Mouse (Mus musculus): Measurements from ENCODE around the gene Ocln. TPM values are rescaled to one million over a fixed set of nuclear protein-coding genes. Genes with fewer than 3 reads are reported as not detected.

Ocln gene
- polyA plus RNA-seq, 2 experiments, result 3.1 to 8.8 TPM

- Histone ChIP-seq H3K4me3 (replicated peaks; ENCODE audit: low read length) (no peak overlapping the region), H3K4me1 (ENCODE audit: control insufficient read depth, insufficient read depth, low read length) (peaks cover 6% of the 10 kb centered on the region), H3K36me3 (ENCODE audit: control insufficient read depth, insufficient read depth, low read length) (no peaks in the 10 kb centered on the region), H3K27ac (replicated peaks; ENCODE audit: low read depth, low read length) (no peak overlapping the region), H3K4me2 (replicated peaks; ENCODE audit: low read depth, low read length, severe bottlenecking) (no peak overlapping the region), H3K9ac (ENCODE audit: low read depth, low read length, severe bottlenecking) (no peak overlapping the region), H3K9me3 (ENCODE audit: control insufficient read depth, low read length) (no peaks in the 10 kb centered on the region), H3K27me3 (ENCODE audit: control insufficient read depth, insufficient read depth, low read length) (no peaks in the 10 kb centered on the region)
- no peak for TF ChIP-seq POLR2A (IDR thresholded peaks at IDR 0.05; ENCODE audit: borderline replicate concordance, extremely low read depth, insufficient read depth, insufficient read length)
- WGBS, result 62% methylated on average over 2 of the region's 2 CpGs
- DNase-seq (ENCODE audit: low spot score), result no peak
- ATAC-seq (ENCODE audit: low FRiP score, low read depth), result no peak
Observed at GRCm38 (mm10) chr13:100519162-100519561, 33.4 kb downstream of the Ocln start.

GRCm38 (mm10) chr13:100518191-100518590 lies 34.3 kb downstream of the Ocln start:
- H3K4me1 ChIP-seq (ENCODE audit: control insufficient read depth, insufficient read depth, low read length), result peaks cover 6% of the 10 kb centered on the region
- H3K9ac ChIP-seq (ENCODE audit: low read depth, low read length, severe bottlenecking), result no peak overlapping the region
- H3K27me3 ChIP-seq (ENCODE audit: control insufficient read depth, insufficient read depth, low read length), result no peaks in the 10 kb centered on the region
- H3K4me2 ChIP-seq (replicated peaks; ENCODE audit: low read depth, low read length, severe bottlenecking), result no peak overlapping the region
- peak; percentile 50 for DNase-seq (ENCODE audit: low spot score)
- H3K36me3 ChIP-seq (ENCODE audit: control insufficient read depth, insufficient read depth, low read length), result no peaks in the 10 kb centered on the region
- WGBS, result 60% methylated on average over 6 of the region's 6 CpGs
- H3K9me3 ChIP-seq (ENCODE audit: control insufficient read depth, low read length), result no peaks in the 10 kb centered on the region
- no peak for ATAC-seq (ENCODE audit: low FRiP score, low read depth)
- no peak overlapping the region for H3K4me3 ChIP-seq (replicated peaks; ENCODE audit: low read length)
- H3K27ac ChIP-seq (replicated peaks; ENCODE audit: low read depth, low read length), result no peak overlapping the region
- no peak for TF ChIP-seq POLR2A (IDR thresholded peaks at IDR 0.05; ENCODE audit: borderline replicate concordance, extremely low read depth, insufficient read depth, insufficient read length)

- H3K27ac ChIP-seq (replicated peaks; ENCODE audit: low read depth, low read length), result 0 out of 2 replicates have a peak overlapping the region, but pooled peaks have one; percentile 28
- TF ChIP-seq POLR2A (IDR thresholded peaks at IDR 0.05; ENCODE audit: borderline replicate concordance, extremely low read depth, insufficient read depth, insufficient read length), result no peak
- H3K4me2 ChIP-seq (replicated peaks; ENCODE audit: low read depth, low read length, severe bottlenecking), result no peak overlapping the region
- H3K4me1 ChIP-seq (ENCODE audit: control insufficient read depth, insufficient read depth, low read length), result peaks cover 6% of the 10 kb centered on the region
- DNase-seq (ENCODE audit: low spot score) (no peak), ATAC-seq (ENCODE audit: low FRiP score, low read depth) (no peak)
- H3K36me3 ChIP-seq (ENCODE audit: control insufficient read depth, insufficient read depth, low read length), result no peaks in the 10 kb centered on the region
- H3K9ac ChIP-seq (ENCODE audit: low read depth, low read length, severe bottlenecking), result no peak overlapping the region
- H3K9me3 ChIP-seq (ENCODE audit: control insufficient read depth, low read length), result no peaks in the 10 kb centered on the region
- no peak overlapping the region for H3K4me3 ChIP-seq (replicated peaks; ENCODE audit: low read length)
- H3K27me3 ChIP-seq (ENCODE audit: control insufficient read depth, insufficient read depth, low read length), result no peaks in the 10 kb centered on the region
- 85% methylated on average over 6 of the region's 6 CpGs for WGBS
Observed at GRCm38 (mm10) chr13:100517652-100518153, 34.8 kb downstream of the Ocln start.

- H3K27me3 ChIP-seq (ENCODE audit: control insufficient read depth, insufficient read depth, low read length), result no peaks in the 10 kb centered on the region
- 17% methylated on average over 12 of the region's 12 CpGs for whole genome bisulfite sequencing
- peaks cover 6% of the 10 kb centered on the region for H3K4me1 ChIP-seq (ENCODE audit: control insufficient read depth, insufficient read depth, low read length)
- no peaks in the 10 kb centered on the region for H3K36me3 ChIP-seq (ENCODE audit: control insufficient read depth, insufficient read depth, low read length)
- H3K4me2 ChIP-seq (replicated peaks; ENCODE audit: low read depth, low read length, severe bottlenecking), result no peak overlapping the region
- peak overlapping the region; percentile 49 for H3K27ac ChIP-seq (replicated peaks; ENCODE audit: low read depth, low read length)
- peak; percentile 63 for DNase-seq (ENCODE audit: low spot score)
- peak; percentile 85 for ATAC-seq (ENCODE audit: low FRiP score, low read depth)
- no peak overlapping the region for H3K9ac ChIP-seq (ENCODE audit: low read depth, low read length, severe bottlenecking)
- H3K9me3 ChIP-seq (ENCODE audit: control insufficient read depth, low read length), result no peaks in the 10 kb centered on the region
- TF ChIP-seq POLR2A (IDR thresholded peaks at IDR 0.05; ENCODE audit: borderline replicate concordance, extremely low read depth, insufficient read depth, insufficient read length), result no peak
- H3K4me3 ChIP-seq (replicated peaks; ENCODE audit: low read length), result no peak overlapping the region
Observed at GRCm38 (mm10) chr13:100516213-100517105, 36.1 kb downstream of the Ocln start.

GRCm38 (mm10) chr13:100512792-100513191 lies 39.7 kb downstream of the Ocln start:
- Histone ChIP-seq H3K4me1 (ENCODE audit: control insufficient read depth, insufficient read depth, low read length) (peaks cover 6% of the 10 kb centered on the region), H3K27me3 (ENCODE audit: control insufficient read depth, insufficient read depth, low read length) (no peaks in the 10 kb centered on the region), H3K4me2 (replicated peaks; ENCODE audit: low read depth, low read length, severe bottlenecking) (no peak overlapping the region), H3K9ac (ENCODE audit: low read depth, low read length, severe bottlenecking) (no peak overlapping the region), H3K9me3 (ENCODE audit: control insufficient read depth, low read length) (no peaks in the 10 kb centered on the region), H3K4me3 (replicated peaks; ENCODE audit: low read length) (no peak overlapping the region), H3K36me3 (ENCODE audit: control insufficient read depth, insufficient read depth, low read length) (no peaks in the 10 kb centered on the region), H3K27ac (replicated peaks; ENCODE audit: low read depth, low read length) (no peak overlapping the region)
- WGBS, result 92% methylated on average over 2 of the region's 2 CpGs
- ATAC-seq (ENCODE audit: low FRiP score, low read depth) (no peak), DNase-seq (ENCODE audit: low spot score) (no peak)
- no peak for TF ChIP-seq POLR2A (IDR thresholded peaks at IDR 0.05; ENCODE audit: borderline replicate concordance, extremely low read depth, insufficient read depth, insufficient read length)

Measured in limb, embryonic 14.5 days (tissue).